Mouse (Mus musculus): ENCODE measurements at regions not wholly inside any gene's neighbourhood (a gene's known extent, or its start where the extent isn't known, plus 50 kb on each side); places are given as distances from the start of the nearest gene placed in this dataset.
A peak's percentile ranks its signal among the peaks of the same experiment; 100 is the strongest.

DNA sequence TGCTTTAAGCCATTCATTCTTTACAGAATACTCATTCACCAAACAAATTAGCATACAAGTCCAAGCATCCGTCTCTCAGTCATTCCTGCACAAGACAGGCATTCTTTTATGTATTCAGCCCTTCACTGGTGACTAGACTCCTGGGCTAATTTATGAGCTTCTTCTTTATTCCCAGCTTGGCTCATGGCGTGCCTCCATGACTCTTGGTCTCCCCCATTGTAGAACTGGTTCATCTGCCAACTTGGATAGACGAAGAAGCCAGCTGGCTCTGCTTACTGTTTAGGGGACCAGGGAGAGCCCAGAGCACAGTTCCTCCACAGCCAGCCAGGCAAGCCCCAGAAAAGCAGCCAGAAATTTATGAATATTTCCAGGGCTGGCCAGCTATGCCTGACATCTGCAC is 421.2 kb upstream of the N6amt1 start:
- DNase-seq (ENCODE audit: low read depth, low spot score), result peak; percentile 25

DNA sequence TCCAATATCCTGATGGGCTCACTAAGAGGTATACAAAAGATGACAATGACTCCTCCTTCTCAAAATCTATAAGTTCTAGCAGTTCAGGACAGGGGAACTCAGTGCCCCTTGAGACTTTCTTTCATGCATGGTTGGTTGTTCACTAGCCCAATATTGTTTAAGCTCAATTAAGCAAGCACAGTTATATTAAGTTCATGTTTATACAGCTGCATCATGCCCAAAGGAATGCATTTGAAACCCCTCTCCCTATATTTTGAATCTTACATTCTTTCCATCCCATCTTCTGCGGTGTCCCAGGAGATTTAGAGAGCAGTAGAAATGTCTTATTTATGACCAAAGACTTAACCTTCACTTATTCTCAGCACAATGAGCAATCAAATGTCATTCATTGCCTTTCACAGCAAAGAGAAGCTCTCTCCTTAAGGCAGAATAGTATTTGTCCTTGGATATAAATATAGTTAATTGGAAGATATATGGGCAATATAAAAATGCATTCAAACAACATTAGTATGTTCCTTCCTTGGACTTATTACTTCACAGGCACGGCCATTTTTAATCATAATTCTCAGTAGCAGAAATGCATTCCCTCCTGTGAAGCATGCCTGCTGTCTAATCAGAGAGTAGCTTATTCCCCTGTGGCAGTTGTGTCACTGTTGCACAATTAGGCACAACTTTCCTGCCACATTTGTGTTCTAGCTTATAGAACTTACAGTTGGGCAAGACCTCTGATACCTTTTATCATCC is 455.8 kb upstream of the N6amt1 start:
- no peak for DNase-seq (ENCODE audit: low read depth, low spot score)

DNA sequence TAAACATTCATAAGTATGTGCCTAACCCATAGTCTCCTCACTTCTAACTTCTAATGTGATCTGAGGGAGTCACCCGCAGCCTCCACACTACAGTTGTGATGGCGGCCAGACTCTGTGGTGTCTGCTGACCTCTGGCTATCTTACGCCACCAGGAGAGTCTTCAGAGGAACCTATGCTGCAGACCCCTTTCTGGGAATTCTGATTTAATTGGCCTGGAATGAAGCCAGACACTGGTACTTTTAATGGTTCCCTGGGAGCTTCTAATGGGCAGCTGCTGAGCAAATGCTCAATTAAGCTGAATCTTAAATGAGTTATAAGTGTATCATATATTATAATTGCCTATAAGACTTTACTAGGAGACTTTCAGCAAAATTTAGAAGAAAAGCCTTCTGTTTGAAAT is 459.0 kb upstream of the N6amt1 start:
- DNase-seq (ENCODE audit: low read depth, low spot score), result no peak

DNA sequence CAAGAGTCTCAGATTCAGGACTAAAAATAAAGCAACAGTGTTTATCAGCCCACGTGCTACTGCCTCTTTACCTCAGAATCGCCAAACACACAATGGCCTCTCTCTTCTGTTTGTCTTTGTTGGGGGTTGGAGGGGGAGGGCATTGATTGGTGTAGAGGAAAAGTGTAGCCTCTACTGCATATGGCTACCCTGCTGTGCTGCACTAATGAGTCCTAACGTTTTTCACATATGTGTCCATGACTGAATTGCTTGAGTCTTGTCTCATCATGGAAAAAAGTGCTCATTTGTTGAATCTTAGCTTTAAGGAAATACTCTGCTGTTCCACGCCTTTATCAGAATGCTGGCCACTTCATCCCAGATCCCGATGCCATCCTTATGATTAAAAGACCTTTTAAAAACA is 459.7 kb upstream of the N6amt1 start:
- DNase-seq (ENCODE audit: low read depth, low spot score), result no peak

DNA sequence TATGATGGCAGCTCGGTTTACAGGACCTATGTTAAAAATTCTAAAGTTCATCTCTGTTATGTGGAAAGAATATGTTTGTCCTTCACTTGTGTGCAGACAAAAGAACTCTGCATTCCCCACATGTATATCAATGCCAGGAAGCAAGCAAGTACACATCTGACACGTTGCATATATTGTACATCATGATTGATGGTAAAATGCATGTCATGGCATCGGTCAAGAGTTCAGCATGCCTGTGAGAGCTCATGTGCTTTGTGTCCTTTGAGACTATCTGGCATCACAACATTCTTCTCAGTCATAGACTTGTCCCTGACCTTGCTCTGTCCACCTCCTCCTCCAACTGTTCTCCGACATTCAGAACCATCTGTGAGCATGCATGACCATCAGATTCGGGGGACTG is 465.6 kb upstream of the N6amt1 start:
- peak; percentile 17 for DNase-seq (ENCODE audit: low read depth, low spot score)

DNA sequence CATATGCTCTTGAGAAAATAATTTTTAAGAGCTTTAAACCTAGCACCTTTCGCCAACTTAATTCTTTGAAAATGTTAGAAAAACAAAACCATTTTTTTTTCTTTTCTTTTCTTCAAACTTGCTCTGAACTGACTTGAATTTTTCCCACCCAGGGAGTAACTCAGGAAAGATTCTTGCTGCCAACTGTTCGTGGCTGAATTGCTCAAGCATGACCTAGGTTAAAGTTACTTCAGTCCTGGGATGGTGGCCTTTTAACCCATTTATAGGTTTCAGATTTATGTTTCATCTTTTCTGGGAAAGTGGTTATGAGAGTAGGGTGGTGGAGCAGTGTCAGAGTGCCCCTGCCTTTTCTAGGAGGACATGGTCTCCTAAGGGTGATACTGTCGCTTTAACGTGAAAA is 466.4 kb upstream of the N6amt1 start:
- DNase-seq (ENCODE audit: low read depth, low spot score), result peak; percentile 67

DNA sequence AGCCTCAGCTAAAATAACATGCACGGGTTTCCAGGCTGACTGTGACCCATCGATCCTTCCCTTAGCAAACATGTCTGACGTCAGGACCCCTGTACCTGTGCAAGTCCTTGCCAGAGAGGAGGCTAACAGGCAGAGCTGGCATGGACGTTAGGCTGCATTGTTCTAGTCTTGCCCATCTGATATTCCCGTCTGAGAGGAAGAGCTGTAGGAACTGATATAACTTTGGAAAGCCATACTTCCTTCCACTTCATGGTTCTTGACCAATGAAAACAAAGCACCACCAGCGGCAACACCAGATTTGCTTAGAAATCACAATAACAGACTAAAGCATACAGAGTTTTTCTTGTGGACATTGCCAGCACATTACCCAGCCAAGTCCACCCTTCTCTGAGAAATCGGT is 470.1 kb upstream of the N6amt1 start:
- DNase-seq (ENCODE audit: low read depth, low spot score), result no peak

DNA sequence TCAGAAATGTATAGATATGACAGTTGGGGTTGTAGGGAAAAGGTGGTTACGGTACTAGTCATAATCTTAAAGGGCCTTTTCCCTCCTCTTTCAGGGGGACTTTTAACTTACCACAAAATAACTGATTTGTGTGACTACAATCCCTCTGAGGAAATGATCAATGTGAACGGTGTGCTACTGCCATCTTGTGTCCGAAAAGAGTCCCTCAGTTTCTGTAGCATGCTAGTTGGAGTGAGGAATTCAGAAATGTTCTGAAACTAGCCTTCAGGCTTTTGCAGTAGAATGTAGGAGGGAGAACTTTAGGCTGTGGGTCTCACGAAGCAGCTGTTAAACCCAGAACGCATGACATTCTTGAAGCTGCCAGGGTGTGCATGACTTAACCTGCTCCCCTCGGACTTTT is 471.5 kb upstream of the N6amt1 start:
- DNase-seq (ENCODE audit: low read depth, low spot score), result peak; percentile 97

DNA sequence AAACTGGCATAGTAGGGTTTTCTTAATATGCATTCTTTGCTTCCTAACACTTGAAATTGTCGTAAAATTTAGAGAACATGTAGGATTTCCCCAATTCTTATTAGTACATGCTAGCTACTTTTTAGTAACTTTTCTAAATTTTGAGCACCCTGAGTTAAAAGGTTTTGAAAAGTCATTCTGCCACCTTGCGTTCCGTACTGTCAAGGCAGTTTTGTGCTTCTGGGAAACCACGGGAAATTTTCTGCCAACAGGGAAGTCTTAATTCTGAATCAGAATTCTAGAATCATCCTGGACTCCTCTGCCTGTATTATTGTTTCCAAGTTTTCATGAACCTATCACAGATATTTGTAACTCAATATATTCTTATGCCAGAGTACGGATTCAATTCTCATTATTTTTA is 472.4 kb upstream of the N6amt1 start:
- peak; percentile 80 for DNase-seq (ENCODE audit: low read depth, low spot score)

DNA sequence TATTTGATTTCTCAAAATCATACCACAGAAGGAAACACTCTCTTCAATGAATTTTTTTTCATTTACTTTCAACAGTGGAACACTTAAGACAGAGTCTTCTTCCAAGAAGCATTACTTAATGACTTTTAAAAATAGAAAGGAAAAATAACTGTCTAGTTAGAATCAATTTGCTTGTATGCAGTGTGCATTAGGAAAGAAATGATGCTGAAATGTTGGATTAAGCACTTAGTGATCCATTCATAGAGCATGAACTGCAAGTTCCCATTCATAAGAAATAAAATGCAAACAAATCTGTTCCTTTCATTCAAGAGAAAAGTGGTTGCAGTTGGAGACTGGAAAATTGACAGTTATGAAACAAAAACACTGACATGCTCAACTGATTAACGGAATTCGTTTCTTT is 493.2 kb upstream of the N6amt1 start:
- DNase-seq (ENCODE audit: low read depth, low spot score), result no peak

DNA sequence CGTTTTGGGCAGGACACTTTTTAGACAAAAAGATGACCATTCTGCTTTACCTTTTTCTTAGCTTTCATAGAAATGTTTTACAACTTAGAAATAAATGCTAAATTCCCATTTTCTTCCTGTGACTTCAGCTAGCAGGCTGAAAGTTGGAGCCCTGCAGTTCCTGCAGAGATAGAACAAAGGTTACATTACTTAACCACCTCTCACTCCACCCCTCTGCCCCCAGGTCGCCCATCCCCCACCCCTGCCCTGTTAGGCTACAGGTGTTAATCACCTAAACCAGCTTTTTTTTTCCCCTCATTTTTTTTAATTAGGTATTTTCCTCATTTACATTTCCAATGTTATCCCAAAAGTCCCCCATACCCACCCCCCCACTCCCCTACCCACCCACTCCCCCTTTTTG is 498.1 kb upstream of the N6amt1 start:
- no peak for DNase-seq (ENCODE audit: low read depth, low spot score)

DNA sequence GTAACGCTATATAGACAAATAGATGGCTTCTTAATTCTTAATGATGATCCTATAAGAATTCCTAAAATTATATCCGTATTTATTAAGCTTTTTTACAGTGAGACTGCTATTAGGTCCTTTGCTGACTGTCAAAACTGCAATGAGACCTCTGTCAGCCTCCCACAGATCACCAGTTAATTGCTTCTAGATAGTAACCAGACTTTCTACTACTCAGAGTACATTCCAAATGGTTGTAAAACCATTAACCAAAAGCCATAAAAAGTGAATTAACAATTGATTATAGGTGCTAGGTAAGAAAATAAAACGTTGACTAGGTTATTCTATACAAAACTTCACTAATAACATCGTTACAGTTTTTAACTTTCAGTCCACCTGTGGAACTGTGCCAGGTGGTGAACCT is 498.7 kb upstream of the N6amt1 start:
- DNase-seq (ENCODE audit: low read depth, low spot score), result no peak

DNA sequence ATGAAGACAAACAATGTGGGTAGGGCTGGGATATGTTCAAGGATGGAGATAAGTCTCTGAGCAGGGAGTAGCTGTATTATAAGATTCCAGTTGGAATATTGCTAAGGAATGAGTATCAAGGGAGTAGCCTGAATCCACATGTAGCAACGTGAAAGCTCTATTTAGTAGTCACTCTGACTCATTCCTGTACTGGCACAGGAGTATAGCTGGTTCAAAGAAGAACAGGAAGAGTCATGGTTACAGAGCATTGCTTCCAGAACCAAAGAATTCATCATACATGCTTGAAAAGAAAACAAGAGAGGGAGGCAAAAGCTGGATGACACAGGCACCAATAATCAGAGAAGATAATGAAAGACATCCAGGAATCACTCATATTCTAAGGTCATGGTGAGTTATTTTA is 500.6 kb upstream of the N6amt1 start:
- peak; percentile 95 for DNase-seq (ENCODE audit: low read depth, low spot score)

DNA sequence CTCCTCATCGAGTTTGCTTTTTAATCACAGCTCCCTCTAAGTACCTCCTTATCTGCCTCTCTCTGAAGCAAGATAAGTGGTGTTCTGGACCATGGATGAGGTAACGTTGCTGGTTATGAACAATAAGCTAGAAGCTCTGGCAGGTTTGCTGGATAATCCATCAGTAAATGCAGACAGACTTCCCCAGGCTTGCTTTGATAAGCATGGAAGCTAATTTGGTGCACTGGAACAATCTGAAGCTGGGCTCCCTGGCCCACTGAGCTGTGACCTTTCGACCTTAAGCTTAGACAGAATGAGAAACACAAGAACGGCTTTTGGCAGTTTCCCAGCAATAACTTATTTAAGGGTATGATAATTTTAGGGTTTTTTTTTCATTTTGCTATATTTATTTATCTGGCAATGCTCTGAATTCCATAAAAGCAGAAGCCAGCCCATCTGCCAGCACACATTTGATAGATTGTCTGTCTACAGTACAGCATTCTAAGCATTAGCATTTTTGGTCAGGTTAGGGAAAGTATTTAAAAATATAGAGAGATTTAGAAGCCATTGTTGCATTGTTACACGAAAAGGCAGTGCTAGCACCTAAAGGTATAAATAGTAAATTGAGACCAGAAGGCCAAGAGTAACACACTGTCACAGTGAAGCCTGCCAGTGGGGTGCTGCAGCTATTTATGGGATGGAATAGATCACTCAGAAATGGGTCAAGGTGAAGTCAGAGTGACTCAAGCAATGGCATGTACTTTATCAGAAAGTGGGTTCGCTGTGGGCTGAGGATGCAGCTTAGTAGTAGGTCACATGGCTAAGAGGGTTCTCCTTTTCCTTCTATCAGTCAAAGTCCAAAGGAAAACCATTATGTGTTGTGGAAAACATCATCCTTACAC is 515.3 kb upstream of the N6amt1 start:
- DNase-seq (ENCODE audit: low read depth, low spot score), result peak; percentile 72

DNA sequence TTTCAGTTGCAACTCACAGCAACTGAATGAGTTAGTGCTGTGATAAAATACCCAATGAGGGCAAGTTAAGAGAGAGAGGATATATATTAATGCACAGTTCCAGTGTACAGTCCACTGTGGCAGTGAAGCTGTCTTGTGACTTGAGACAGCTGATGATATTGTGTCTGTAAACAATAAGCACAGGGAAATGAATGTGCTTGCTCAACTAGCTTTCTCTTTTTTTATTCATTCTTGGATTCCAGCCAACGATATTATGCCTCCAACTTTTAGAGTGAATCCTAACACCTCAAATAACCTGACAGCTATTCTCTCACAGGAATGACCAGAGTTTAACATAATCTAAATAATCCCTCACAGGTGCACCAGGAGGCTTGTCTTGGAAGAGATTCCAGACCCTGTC is 526.3 kb upstream of the N6amt1 start:
- no peak for DNase-seq (ENCODE audit: low read depth, low spot score)

DNA sequence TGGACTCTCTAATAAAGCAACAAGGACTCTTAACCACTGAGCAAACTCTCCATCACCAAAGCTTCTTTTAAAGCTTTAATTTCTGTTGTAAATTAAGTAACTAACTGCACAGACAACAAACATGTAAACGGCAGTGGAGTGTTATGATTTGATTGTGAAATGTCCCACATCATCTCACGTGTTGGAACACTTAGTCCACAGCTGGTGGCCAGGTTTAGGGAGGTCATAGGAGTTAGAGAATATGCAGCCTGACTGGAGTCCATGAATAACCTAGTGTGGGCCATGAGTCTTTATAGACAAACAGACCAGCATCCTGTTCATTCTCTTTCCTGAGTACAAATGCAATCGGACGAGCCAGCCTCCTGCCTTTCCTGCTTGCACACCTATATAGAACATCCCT is 527.3 kb upstream of the N6amt1 start:
- no peak for DNase-seq (ENCODE audit: low read depth, low spot score)

DNA sequence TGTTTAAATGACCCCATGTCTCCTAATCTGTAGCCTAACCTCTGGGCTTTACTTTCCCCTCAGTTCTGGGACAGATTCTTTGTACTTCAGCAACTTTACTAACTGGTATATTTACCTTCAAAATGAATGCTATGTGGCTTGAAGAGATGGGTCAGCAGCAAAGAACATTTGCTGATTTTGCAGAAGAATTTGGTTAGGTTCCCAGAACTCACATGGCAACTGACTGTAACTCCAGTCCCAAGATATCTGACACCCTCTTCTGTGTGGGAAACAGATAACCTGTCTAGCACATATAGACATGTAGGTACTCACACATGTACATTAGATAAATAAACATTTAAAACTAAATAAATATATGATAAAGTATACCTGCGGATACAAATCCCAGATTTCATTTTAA is 530.5 kb upstream of the N6amt1 start:
- DNase-seq (ENCODE audit: low read depth, low spot score), result peak; percentile 66

DNA sequence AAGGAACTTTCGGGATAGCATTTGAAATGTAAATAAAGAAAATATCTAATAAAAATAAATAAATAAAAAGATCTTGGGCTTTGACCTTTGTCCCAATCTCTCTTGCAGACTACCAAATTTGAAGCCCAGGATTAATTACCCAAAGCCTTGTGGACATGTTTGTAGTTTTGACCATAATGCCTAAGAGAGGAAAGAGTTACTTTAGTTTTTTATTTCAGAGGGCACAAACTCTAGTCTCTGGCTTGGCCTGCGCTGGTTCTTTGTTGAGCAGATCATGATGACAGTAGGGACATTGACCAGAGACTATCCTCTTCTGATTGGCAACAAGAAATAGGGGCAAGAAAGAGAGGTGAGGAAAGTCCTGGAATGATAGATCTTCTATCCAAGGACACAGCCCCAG is 532.4 kb upstream of the N6amt1 start:
- DNase-seq (ENCODE audit: low read depth, low spot score), result no peak

DNA sequence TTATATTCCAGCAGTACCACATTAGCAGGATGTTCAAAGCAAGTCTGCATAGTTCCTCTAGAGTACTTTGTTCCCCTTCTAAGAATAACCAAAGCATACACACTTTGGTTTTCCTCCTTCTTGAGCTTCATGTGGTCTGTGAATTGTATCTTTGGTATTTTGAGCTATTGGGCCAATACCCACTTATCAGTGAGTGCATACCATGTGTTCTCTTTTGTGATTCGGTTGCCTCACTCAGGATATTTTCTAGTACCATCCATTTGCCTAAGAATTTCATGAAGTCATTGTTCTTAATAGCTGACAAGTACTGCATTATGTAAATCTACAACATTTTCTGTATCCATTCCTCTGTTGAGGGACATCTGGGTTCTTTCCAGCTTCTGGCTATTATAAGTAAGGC is 535.3 kb upstream of the N6amt1 start:
- DNase-seq (ENCODE audit: low read depth, low spot score), result peak; percentile 55

DNA sequence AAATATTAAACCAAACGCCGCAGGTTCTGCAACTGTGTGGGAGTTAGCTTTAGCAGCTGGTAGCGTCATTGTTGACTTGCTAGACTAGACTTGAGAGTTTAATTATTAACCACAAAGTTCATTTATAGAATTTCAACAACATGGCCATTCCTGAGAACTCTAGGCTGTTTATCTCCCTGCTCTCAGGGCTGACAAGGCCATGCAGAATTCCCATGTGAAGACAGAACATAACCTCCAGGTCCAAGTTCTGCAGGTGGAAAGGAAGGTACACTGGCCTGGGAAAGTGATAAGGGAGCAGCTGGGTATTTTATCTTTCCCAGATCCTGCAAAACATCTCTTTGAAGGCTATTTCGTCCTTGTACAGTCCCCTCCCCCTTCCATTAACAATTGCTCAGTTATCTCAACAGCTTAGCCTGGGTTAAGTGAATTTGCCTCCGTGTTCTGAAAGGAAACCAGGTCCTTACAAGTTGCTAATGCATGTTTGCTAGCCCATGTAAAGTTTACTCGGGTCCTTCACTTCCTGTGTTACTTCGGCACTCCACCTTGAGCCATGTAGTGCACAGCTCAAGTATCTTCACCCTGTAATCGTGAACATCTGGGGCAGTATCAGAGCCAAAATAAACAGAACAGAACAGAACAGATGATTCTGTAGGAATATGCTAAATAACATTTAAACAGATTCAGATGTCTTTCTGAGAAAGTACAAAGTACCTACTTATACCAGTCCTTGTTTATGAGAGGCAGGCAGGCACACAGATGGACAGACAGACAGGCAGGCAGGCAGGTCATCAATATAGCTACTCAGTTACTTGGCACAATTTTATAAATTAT is 537.0 kb upstream of the N6amt1 start:
- peak; percentile 90 for DNase-seq (ENCODE audit: low read depth, low spot score)

DNA sequence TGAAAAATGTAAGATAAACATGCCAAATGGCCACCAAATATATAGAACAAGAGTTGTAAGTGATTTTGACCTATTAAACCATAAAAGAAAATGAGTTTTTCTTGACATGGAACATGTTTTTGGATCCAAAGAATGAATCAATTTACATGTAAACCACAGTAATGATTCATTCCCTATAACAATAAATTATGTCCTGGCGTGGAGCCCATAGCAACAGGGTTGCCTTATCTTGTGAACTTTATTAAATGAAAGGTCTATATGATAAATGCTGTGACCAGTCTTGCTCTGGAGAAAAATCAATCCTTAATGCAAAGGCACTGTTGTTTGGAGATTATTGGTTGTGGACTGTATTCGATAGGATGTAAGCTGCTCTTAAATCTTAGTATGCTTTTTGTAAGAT is 538.0 kb upstream of the N6amt1 start:
- DNase-seq (ENCODE audit: low read depth, low spot score), result peak; percentile 71

DNA sequence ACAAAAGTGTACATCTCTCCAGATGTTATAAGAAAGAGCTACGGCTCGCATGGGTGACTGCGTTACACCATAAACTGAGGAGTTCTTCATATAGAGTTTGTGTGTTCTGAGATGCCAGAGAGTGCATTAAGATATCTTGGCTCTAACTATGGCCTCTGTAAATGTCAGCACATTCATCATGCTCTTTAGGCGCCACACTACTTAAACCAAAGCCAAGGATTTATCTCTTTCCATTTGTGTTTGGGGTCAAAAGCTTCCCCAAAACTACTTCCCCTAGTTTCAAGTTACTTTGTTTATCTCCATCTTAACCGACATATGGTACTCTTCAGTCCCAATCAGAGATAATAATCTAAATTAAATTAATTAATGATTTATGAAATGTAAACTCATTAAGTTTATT is 541.3 kb upstream of the N6amt1 start:
- no peak for DNase-seq (ENCODE audit: low read depth, low spot score)

All from 3T3-L1 (cell line).